Mouse (Mus musculus): Measurements from ENCODE around the gene Nup210. TPM values are rescaled to one million over a fixed set of nuclear protein-coding genes. Genes with fewer than 3 reads are reported as not detected.

Nup210 gene
- polyA plus RNA-seq, 1 experiment from 2014 or later: 19.8 TPM

GRCm38 (mm10) chr6:91092216-91092899 is 24.3 kb downstream of the Nup210 start:
- 69% methylated on average over 10 of the region's 10 CpGs for WGBS
- Histone ChIP-seq H3K4me2 (replicated peaks) (no peak overlapping the region), H3K36me3 (peaks cover 41% of the 10 kb centered on the region), H3K27ac (no peak overlapping the region), H3K9me3 (replicated peaks) (no peaks in the 10 kb centered on the region), H3K27me3 (no peaks in the 10 kb centered on the region), H3K4me3 (no peak overlapping the region), H3K9ac (no peak overlapping the region), H3K4me1 (peaks cover 6% of the 10 kb centered on the region; the same call in 1 of the 2 replicates)
- no peak for ATAC-seq (ENCODE audit: low FRiP score)

DNA sequence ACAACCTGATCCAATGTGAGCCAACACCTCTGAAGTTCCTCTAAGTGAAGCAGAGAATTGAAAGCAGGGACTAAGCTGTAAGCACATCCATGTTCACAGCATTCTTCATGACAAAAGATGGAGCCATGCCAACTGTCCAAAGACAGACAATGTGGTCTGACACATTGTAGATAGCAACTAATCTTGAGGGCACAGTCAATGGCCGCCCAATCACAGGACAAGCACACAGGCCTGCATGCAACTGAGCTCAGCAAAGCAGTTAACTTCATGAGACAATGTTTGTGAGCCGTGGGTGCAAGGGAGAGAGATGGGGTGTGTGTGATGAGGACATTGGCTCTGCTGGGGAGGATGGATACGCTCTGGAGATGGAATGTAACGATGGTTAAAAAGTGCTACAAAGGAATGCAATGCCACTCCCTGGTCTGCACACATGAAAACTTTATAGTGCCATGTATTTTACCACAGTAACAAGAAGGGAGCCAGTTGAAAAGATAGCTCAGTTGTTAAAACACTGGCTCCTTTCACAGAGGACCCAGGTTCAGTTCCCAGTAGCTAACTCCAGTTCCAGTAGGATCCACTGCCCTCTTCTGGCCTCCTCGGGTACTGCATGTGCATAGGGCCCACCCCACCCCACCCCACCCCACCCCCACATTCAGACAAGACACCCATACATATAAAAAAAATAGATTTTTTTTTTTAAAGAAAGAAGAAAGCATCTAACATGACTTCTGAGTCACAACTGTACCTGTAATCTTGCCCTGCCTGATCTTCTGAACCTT is 31.3 kb downstream of the Nup210 start:
- Histone ChIP-seq H3K9ac (no peak overlapping the region), H3K4me1 (no peaks in the 10 kb centered on the region), H3K27me3 (no peaks in the 10 kb centered on the region), H3K36me3 (peaks cover 36% of the 10 kb centered on the region; the same call in 1 of the 2 replicates), H3K9me3 (replicated peaks) (no peaks in the 10 kb centered on the region), H3K4me3 (no peak overlapping the region), H3K27ac (no peak overlapping the region), H3K4me2 (replicated peaks) (no peak overlapping the region)
- no peak for ATAC-seq (ENCODE audit: low FRiP score)
- WGBS: 81% methylated on average over 5 of the region's 5 CpGs

- 34% methylated on average over 1 of the region's 1 CpGs for WGBS
- Histone ChIP-seq H3K9me3 (replicated peaks) (no peaks in the 10 kb centered on the region), H3K36me3 (peaks cover 29% of the 10 kb centered on the region), H3K27ac (no peak overlapping the region), H3K27me3 (no peaks in the 10 kb centered on the region), H3K4me1 (no peaks in the 10 kb centered on the region), H3K4me3 (no peak overlapping the region), H3K4me2 (replicated peaks) (no peak overlapping the region), H3K9ac (no peak overlapping the region)
- ATAC-seq (ENCODE audit: low FRiP score): no peak
Measured at GRCm38 (mm10) chr6:91080033-91080432, 36.6 kb downstream of the Nup210 start.

GRCm38 (mm10) chr6:91076249-91076648 is 40.4 kb downstream of the Nup210 start:
- H3K4me2 ChIP-seq (replicated peaks): no peak overlapping the region
- H3K27ac ChIP-seq: no peak overlapping the region
- no peak overlapping the region for H3K4me3 ChIP-seq
- H3K4me1 ChIP-seq: no peaks in the 10 kb centered on the region
- H3K9me3 ChIP-seq (replicated peaks): no peaks in the 10 kb centered on the region; the same call in 1 of the 2 replicates
- ATAC-seq (ENCODE audit: low FRiP score): no peak
- H3K9ac ChIP-seq: no peak overlapping the region
- peaks cover 45% of the 10 kb centered on the region for H3K36me3 ChIP-seq
- H3K27me3 ChIP-seq: no peaks in the 10 kb centered on the region
- WGBS: 85% methylated on average over 9 of the region's 9 CpGs

- Histone ChIP-seq H3K9me3 (replicated peaks) (no peaks in the 10 kb centered on the region; the same call in 1 of the 2 replicates), H3K4me3 (no peak overlapping the region), H3K9ac (no peak overlapping the region), H3K4me2 (replicated peaks) (no peak overlapping the region), H3K27me3 (no peaks in the 10 kb centered on the region), H3K36me3 (peaks cover 51% of the 10 kb centered on the region), H3K27ac (no peak overlapping the region), H3K4me1 (no peaks in the 10 kb centered on the region)
- ATAC-seq (ENCODE audit: low FRiP score): no peak
- WGBS: 78% methylated on average over 1 of the region's 1 CpGs
Measured at GRCm38 (mm10) chr6:91068511-91068910, 48.1 kb downstream of the Nup210 start.

- H3K27ac ChIP-seq: no peak overlapping the region
- H3K4me3 ChIP-seq: no peak overlapping the region
- no peak overlapping the region for H3K4me2 ChIP-seq (replicated peaks)
- 89% methylated on average over 3 of the region's 3 CpGs for WGBS
- no peaks in the 10 kb centered on the region for H3K9me3 ChIP-seq (replicated peaks)
- no peak overlapping the region for H3K9ac ChIP-seq
- ATAC-seq (ENCODE audit: low FRiP score): no peak
- H3K36me3 ChIP-seq: peaks cover 46% of the 10 kb centered on the region
- no peaks in the 10 kb centered on the region for H3K4me1 ChIP-seq
- H3K27me3 ChIP-seq: no peaks in the 10 kb centered on the region
Measured at GRCm38 (mm10) chr6:91067048-91067447, 49.6 kb downstream of the Nup210 start.

GRCm38 (mm10) chr6:91061296-91061695 is 55.3 kb downstream of the Nup210 start:
- 84% methylated on average over 2 of the region's 2 CpGs for WGBS
- Histone ChIP-seq H3K27me3 (no peaks in the 10 kb centered on the region), H3K9ac (no peak overlapping the region), H3K4me1 (no peaks in the 10 kb centered on the region), H3K4me3 (no peak overlapping the region), H3K27ac (no peak overlapping the region), H3K4me2 (replicated peaks) (no peak overlapping the region), H3K9me3 (replicated peaks) (no peaks in the 10 kb centered on the region), H3K36me3 (peaks cover 36% of the 10 kb centered on the region)
- ATAC-seq (ENCODE audit: low FRiP score): no peak

- no peak overlapping the region for H3K27ac ChIP-seq
- no peak for ATAC-seq (ENCODE audit: low FRiP score)
- H3K27me3 ChIP-seq: no peaks in the 10 kb centered on the region
- H3K9ac ChIP-seq: no peak overlapping the region
- H3K4me1 ChIP-seq: no peaks in the 10 kb centered on the region
- no peak overlapping the region for H3K4me2 ChIP-seq (replicated peaks)
- no peak overlapping the region for H3K4me3 ChIP-seq
- 48% methylated on average over 2 of the region's 2 CpGs for WGBS
- H3K36me3 ChIP-seq: peaks cover 36% of the 10 kb centered on the region
- no peaks in the 10 kb centered on the region for H3K9me3 ChIP-seq (replicated peaks)
Measured at GRCm38 (mm10) chr6:91059711-91060110, 56.9 kb downstream of the Nup210 start.

DNA sequence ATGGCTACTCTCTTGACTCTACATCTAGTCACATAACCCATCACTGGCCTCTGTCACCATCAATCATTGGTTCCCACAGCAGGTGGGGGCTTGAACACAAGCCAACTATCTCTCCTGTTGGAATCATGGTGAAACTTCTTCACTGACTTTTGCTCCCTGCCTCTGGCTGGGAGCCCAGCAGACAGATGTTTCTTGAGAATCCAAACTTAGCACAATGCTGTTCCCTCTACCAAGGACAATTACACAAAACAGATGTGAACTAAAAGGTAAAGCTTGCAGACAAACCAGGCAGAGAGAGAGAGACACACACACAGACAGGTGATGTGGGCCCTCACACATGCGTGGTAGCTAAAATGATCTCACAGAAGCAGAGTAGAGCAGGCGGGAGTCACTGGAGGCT is 58.6 kb downstream of the Nup210 start:
- Histone ChIP-seq H3K36me3 (peaks cover 27% of the 10 kb centered on the region), H3K27ac (no peak overlapping the region), H3K4me1 (no peaks in the 10 kb centered on the region), H3K27me3 (no peaks in the 10 kb centered on the region), H3K4me2 (replicated peaks) (no peak overlapping the region), H3K9ac (no peak overlapping the region), H3K9me3 (replicated peaks) (no peaks in the 10 kb centered on the region), H3K4me3 (no peak overlapping the region)
- no peak for ATAC-seq (ENCODE audit: low FRiP score)
- 79% methylated on average over 2 of the region's 2 CpGs for WGBS

GRCm38 (mm10) chr6:91056348-91056747 is 60.3 kb downstream of the Nup210 start:
- H3K4me2 ChIP-seq (replicated peaks): no peak overlapping the region
- no peaks in the 10 kb centered on the region for H3K4me1 ChIP-seq
- H3K36me3 ChIP-seq: peaks cover 24% of the 10 kb centered on the region
- H3K27me3 ChIP-seq: no peaks in the 10 kb centered on the region
- H3K27ac ChIP-seq: no peak overlapping the region
- no peak for ATAC-seq (ENCODE audit: low FRiP score)
- no peaks in the 10 kb centered on the region for H3K9me3 ChIP-seq (replicated peaks)
- no peak overlapping the region for H3K4me3 ChIP-seq
- H3K9ac ChIP-seq: no peak overlapping the region

- Histone ChIP-seq H3K9ac (no peak overlapping the region), H3K4me3 (no peak overlapping the region), H3K4me2 (replicated peaks) (no peak overlapping the region), H3K27me3 (no peaks in the 10 kb centered on the region), H3K36me3 (peaks cover 17% of the 10 kb centered on the region), H3K4me1 (peaks cover under 1% of the 10 kb centered on the region; the same call in 1 of the 2 replicates), H3K27ac (no peak overlapping the region), H3K9me3 (replicated peaks) (no peaks in the 10 kb centered on the region)
- no peak for ATAC-seq (ENCODE audit: low FRiP score)
- WGBS: 94% methylated on average over 4 of the region's 4 CpGs
Measured at GRCm38 (mm10) chr6:91052572-91052971, 64.1 kb downstream of the Nup210 start.

GRCm38 (mm10) chr6:91048019-91048418 is 68.6 kb downstream of the Nup210 start:
- no peak for ATAC-seq (ENCODE audit: low FRiP score)
- Histone ChIP-seq H3K36me3 (peaks cover 14% of the 10 kb centered on the region), H3K9me3 (replicated peaks) (no peaks in the 10 kb centered on the region), H3K4me1 (peaks cover 15% of the 10 kb centered on the region), H3K4me3 (no peak overlapping the region), H3K4me2 (replicated peaks) (no peak overlapping the region), H3K27ac (no peak overlapping the region), H3K9ac (no peak overlapping the region), H3K27me3 (no peaks in the 10 kb centered on the region)
- 89% methylated on average over 7 of the region's 7 CpGs for WGBS

- 55% methylated on average over 5 of the region's 5 CpGs for WGBS
- no peak overlapping the region for H3K9ac ChIP-seq
- H3K4me3 ChIP-seq: no peak overlapping the region
- ATAC-seq (ENCODE audit: low FRiP score): no peak
- no peaks in the 10 kb centered on the region for H3K27me3 ChIP-seq
- H3K4me2 ChIP-seq (replicated peaks): no peak overlapping the region
- H3K9me3 ChIP-seq (replicated peaks): no peaks in the 10 kb centered on the region
- H3K27ac ChIP-seq: no peak overlapping the region; the same call in 1 of the 2 replicates
- H3K4me1 ChIP-seq: peaks cover 15% of the 10 kb centered on the region
- H3K36me3 ChIP-seq: peaks cover 14% of the 10 kb centered on the region
Measured at GRCm38 (mm10) chr6:91047434-91047833, 69.2 kb downstream of the Nup210 start.
